Mouse (Mus musculus): Measurements from ENCODE around the gene Tnfrsf9. TPM values are rescaled to one million over a fixed set of nuclear protein-coding genes. Genes with fewer than 3 reads are reported as not detected.

The Tnfrsf9 gene
- polyA plus RNA-seq, 1 experiment from 2014 or later = 0.17 TPM

DNA sequence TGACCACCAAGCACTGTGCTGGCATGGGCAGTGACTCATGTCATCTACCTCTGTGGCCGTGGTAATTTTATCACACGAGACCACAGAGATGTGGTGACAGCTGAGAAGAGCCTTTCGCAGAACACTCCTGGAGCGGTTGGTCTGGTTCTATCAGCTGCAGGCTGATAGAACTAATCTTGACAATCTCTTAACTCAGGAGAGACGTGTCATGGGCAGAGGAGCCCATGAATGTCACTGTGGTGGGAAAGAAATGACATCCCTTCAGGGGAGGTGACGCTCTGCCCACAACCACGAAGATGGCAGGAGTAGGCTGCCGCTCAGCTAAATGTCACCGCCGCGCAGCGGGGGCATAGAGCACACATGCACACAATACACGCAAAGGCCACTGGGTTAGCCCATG, 9.9 kb downstream of the Tnfrsf9 start:
- H3K27ac ChIP-seq = no peak overlapping the region
- H3K27me3 ChIP-seq (ENCODE audit: insufficient read depth, poor library complexity, severe bottlenecking) = no peaks in the 10 kb centered on the region
- WGBS = 86% methylated on average over 13 of the region's 13 CpGs
- H3K36me3 ChIP-seq = no peaks in the 10 kb centered on the region
- DNase-seq (ENCODE audit: low spot score) = no peak
- no peaks in the 10 kb centered on the region for H3K9me3 ChIP-seq
- 0 out of 2 replicates have a peak, but pooled peaks cover 13% of the 10 kb centered on the region for H3K4me1 ChIP-seq (replicated peaks)
- H3K4me3 ChIP-seq = no peak overlapping the region

DNA sequence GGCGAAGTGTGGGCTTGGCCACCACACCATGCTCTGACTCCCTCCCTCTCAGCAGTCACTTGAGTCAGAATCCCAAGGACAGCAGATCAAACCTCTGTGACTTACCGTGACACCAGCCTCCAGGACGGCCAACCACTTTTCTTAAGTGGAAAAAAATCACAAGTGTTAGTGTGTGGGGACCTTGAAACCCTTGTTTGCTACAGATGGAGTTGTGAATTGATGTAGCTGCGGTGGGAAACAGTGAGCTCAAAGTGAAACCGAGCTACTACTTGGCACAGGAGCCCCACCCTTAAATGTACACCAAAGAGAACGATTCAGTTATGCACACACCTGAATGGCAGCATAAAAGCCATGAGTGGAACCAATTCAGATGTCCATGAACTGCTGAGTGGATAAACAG, 10.6 kb downstream of the Tnfrsf9 start:
- Histone ChIP-seq H3K4me3 (no peak overlapping the region), H3K36me3 (no peaks in the 10 kb centered on the region), H3K9me3 (no peaks in the 10 kb centered on the region), H3K27me3 (ENCODE audit: insufficient read depth, poor library complexity, severe bottlenecking) (no peaks in the 10 kb centered on the region), H3K27ac (no peak overlapping the region), H3K4me1 (replicated peaks) (0 out of 2 replicates have a peak, but pooled peaks cover 13% of the 10 kb centered on the region)
- 87% methylated on average over 6 of the region's 6 CpGs for WGBS
- DNase-seq (ENCODE audit: low spot score) = no peak

DNA sequence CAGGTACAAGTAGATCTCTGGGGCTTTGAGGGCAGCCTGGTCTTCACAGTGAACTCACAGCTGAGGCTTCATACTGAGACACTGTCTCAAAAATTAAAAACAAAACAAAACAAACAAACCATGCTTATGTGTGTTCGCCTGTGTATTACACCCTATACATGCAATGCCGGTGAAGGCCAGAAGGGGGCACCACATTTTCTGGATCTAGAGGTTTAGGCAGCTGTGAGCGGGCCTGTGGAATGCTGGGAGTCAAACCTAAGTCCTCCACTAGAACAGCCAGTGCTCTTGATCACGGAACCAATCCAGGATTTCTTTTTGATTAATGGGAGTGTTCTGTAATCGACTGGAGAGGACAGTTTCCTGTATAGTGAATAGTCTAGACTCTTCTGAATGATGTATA, 11.6 kb downstream of the Tnfrsf9 start:
- Histone ChIP-seq H3K4me1 (replicated peaks) (0 out of 2 replicates have a peak, but pooled peaks cover 9% of the 10 kb centered on the region), H3K4me3 (no peak overlapping the region), H3K27me3 (ENCODE audit: insufficient read depth, poor library complexity, severe bottlenecking) (no peaks in the 10 kb centered on the region), H3K36me3 (no peaks in the 10 kb centered on the region), H3K9me3 (no peaks in the 10 kb centered on the region), H3K27ac (no peak overlapping the region)
- WGBS = 57% methylated on average over 5 of the region's 5 CpGs
- no peak for DNase-seq (ENCODE audit: low spot score)

DNA sequence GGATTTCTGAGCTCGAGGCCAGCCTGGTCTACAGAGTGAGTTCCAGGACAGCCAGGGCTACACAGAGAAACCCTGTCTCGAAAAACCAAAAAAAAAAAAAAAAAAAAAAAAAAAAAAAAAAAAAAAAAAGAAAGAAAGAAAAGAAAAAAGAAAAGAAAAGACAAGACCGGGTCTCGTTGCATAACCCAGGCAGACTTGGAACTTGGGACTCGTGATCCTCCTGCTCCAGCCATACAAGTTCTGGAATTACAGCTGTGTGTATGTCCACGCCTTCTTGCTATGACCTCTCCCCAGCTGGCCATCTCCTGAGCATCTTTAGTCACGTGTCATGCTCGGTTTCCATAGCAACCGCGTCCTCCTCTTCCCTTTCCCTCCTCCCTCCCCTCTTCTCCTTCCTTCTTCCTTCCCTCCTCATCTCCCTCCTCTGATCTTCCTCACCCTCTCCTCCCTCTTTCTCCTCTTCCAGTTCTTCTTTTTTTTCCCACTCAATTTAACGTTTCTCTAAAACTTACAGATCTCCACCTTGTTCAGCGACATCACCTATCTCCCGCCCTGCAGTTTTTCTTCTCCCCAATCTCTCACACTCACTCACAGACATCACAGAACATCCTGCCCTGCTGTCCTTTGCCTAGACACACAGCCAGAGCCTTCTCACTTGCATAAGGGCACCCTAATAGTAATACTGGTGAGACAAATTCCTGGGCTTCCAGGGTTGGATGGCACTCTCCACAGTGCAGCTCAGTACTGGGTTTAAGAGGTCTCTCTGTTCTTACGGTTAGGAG, 12.8 kb downstream of the Tnfrsf9 start:
- H3K9me3 ChIP-seq = no peaks in the 10 kb centered on the region
- H3K27ac ChIP-seq = no peak overlapping the region
- 0 out of 2 replicates have a peak, but pooled peaks cover 4% of the 10 kb centered on the region for H3K4me1 ChIP-seq (replicated peaks)
- no peaks in the 10 kb centered on the region for H3K36me3 ChIP-seq
- DNase-seq (ENCODE audit: low spot score) = peak; percentile 23
- no peaks in the 10 kb centered on the region for H3K27me3 ChIP-seq (ENCODE audit: insufficient read depth, poor library complexity, severe bottlenecking)
- no peak overlapping the region for H3K4me3 ChIP-seq
- 56% methylated on average over 14 of the region's 14 CpGs for WGBS

DNA sequence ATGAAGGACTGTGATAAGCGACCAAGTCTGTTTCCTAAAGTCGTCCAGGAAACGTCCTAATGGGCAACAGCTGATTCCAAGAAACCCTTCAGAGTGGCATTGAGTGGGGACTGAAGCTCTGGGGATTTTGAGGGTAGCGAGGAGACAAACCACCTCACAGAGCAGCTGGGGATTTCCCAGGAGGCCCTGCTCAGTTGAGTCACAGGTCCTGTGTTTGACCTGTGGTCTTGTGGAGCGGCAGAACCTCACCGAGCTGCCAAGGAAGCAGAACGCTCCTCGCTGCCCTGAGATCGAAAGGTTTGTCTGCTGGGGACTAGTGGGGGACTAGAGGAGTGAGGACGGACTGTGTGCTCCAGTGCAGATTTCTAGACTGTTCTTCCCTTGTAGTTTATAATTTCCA, 13.4 kb downstream of the Tnfrsf9 start:
- H3K4me3 ChIP-seq = no peak overlapping the region
- WGBS = 72% methylated on average over 10 of the region's 10 CpGs
- no peaks in the 10 kb centered on the region for H3K27me3 ChIP-seq (ENCODE audit: insufficient read depth, poor library complexity, severe bottlenecking)
- no peaks in the 10 kb centered on the region for H3K36me3 ChIP-seq
- no peaks in the 10 kb centered on the region for H3K9me3 ChIP-seq
- H3K4me1 ChIP-seq (replicated peaks) = 0 out of 2 replicates have a peak, but pooled peaks cover 4% of the 10 kb centered on the region
- DNase-seq (ENCODE audit: low spot score) = no peak
- H3K27ac ChIP-seq = no peak overlapping the region

DNA sequence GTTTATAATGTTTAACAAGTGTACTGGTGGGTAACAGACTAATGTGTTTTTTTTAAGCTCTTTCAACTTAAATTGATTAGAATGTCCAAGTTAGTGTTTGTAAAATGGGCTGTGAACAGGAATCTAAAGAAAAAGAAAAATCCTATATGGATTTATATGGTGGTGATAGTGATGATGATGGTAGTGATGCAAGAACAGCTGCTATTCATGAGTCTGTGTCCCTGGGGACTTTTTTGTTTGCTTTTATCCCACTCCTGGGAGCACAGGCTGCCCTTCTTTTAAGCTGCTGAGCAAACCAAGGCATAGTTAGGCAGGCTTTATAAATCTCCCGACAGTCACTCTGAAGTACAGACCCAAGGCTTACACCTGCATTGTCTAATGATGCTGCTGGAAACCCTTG, 19.1 kb downstream of the Tnfrsf9 start:
- H3K36me3 ChIP-seq = no peaks in the 10 kb centered on the region
- no peaks in the 10 kb centered on the region for H3K9me3 ChIP-seq
- DNase-seq (ENCODE audit: low spot score) = no peak
- H3K4me1 ChIP-seq (replicated peaks) = no peaks in the 10 kb centered on the region; the same call in 1 of the 2 replicates
- WGBS = 73% methylated on average over 1 of the region's 1 CpGs
- no peak overlapping the region for H3K4me3 ChIP-seq
- H3K27me3 ChIP-seq (ENCODE audit: insufficient read depth, poor library complexity, severe bottlenecking) = no peaks in the 10 kb centered on the region
- no peak overlapping the region for H3K27ac ChIP-seq

DNA sequence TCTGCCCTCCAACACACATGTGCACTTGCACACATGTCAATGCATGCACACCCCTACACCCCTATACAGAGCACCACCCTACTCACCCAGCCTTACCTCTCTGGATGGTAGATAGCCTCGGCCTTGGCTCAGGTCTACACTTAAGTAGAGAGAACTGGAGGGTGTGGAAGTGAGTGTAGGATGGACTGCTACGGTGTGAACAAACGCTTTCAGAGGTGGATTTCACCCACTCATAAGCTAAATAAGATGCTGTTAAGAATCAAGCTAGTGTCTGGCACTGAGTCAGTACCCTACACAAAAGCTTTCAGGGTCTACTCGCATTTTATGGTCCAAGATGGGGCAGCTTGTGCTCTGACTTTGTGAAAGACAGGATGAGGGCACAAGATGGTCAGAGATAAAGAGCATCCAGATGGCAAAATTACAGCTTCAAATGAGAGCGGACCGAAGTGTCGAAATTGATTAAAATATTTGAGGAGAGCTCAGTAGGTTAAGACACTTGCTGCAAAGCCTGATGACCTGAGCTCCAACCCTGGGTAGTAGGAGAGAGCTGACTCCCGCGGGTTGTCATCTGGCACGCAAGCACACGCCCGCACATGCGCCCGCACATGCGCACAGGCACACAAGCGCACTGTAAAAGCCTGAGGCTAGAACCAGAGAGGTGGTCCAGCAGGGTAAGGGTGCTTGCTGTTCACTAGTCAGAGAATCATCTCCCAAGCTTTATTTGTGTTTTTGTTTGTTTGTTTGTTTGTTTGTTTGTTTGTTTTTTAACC, 23.1 kb downstream of the Tnfrsf9 start:
- Histone ChIP-seq H3K27ac (no peak overlapping the region), H3K4me3 (no peak overlapping the region), H3K27me3 (ENCODE audit: insufficient read depth, poor library complexity, severe bottlenecking) (no peaks in the 10 kb centered on the region), H3K9me3 (no peaks in the 10 kb centered on the region), H3K4me1 (replicated peaks) (no peaks in the 10 kb centered on the region; the same call in 1 of the 2 replicates), H3K36me3 (no peaks in the 10 kb centered on the region)
- 77% methylated on average over 16 of the region's 16 CpGs for WGBS
- DNase-seq (ENCODE audit: low spot score) = no peak

DNA sequence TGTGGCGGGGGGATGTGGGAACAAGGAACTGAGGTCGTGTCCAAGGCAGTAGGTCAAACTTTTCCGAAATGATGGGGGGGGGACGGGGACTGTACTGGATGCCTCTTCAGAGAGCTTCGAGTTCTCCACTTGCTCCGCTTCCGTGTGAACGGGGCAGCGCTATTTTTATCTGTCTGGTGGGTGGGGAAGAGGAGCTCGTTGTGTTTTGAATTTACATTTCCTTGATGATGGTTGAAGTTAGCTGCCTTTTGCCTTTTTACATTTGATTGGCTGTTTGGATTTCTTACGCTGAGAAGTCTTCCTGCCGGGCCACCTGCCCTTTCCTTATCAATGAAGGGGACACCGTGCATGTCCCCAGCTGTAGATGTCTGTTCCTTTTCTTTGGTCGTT, 23.7 kb downstream of the Tnfrsf9 start:
- Histone ChIP-seq H3K9me3 (no peaks in the 10 kb centered on the region), H3K4me1 (replicated peaks) (peaks cover 3% of the 10 kb centered on the region; the same call in 1 of the 2 replicates), H3K27me3 (ENCODE audit: insufficient read depth, poor library complexity, severe bottlenecking) (no peaks in the 10 kb centered on the region), H3K27ac (no peak overlapping the region), H3K36me3 (no peaks in the 10 kb centered on the region), H3K4me3 (no peak overlapping the region)
- WGBS = 64% methylated on average over 14 of the region's 14 CpGs
- no peak for DNase-seq (ENCODE audit: low spot score)

DNA sequence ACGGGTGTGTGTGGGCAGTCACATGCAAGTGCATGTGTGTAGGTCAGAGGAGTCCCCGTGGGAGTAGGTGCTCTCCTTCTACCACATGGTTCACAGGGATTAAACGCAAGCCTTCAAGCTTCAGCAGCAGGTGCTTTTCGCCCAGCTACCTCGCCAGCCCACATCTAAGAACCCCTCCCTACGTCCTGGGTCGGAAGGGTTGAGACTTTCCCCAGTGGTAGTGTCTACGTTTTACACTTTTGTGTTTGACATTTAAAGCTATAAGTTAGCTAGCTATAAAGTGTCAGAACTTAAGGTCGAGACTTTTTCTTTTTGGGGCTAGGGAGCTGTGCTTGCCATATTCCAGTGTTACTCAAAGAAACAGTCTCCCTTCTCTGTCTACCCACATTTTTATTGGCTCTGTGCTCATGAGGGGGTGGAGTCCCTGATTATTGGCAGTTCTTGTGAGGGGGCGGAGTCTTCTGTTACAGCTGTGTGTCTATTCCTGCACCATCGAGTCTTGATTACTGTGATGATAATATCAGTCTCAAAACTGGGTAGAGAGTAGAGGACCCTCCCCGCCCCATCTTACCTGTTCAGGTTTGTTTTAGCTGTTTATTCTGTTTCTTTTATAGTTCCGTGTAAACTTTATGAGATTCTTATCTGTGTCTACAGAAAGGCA, 25.8 kb downstream of the Tnfrsf9 start:
- H3K9me3 ChIP-seq = no peaks in the 10 kb centered on the region
- WGBS = 63% methylated on average over 13 of the region's 13 CpGs
- peaks cover 3% of the 10 kb centered on the region; the same call in 1 of the 2 replicates for H3K4me1 ChIP-seq (replicated peaks)
- H3K4me3 ChIP-seq = no peak overlapping the region
- no peaks in the 10 kb centered on the region for H3K36me3 ChIP-seq
- no peaks in the 10 kb centered on the region for H3K27me3 ChIP-seq (ENCODE audit: insufficient read depth, poor library complexity, severe bottlenecking)
- DNase-seq (ENCODE audit: low spot score) = no peak
- H3K27ac ChIP-seq = no peak overlapping the region

DNA sequence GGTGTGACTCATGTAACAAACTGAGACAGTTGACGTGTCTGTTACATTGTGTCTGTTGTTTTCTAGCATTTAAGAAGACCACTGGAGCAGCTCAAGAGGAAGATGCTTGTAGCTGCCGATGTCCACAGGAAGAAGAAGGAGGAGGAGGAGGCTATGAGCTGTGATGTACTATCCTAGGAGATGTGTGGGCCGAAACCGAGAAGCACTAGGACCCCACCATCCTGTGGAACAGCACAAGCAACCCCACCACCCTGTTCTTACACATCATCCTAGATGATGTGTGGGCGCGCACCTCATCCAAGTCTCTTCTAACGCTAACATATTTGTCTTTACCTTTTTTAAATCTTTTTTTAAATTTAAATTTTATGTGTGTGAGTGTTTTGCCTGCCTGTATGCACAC, 30.3 kb downstream of the Tnfrsf9 start:
- H3K27me3 ChIP-seq (ENCODE audit: insufficient read depth, poor library complexity, severe bottlenecking) = no peaks in the 10 kb centered on the region
- H3K36me3 ChIP-seq = no peaks in the 10 kb centered on the region
- no peak overlapping the region for H3K4me3 ChIP-seq
- H3K4me1 ChIP-seq (replicated peaks) = 0 out of 2 replicates have a peak, but pooled peaks cover 3% of the 10 kb centered on the region
- WGBS = 96% methylated on average over 7 of the region's 7 CpGs
- no peak overlapping the region for H3K27ac ChIP-seq
- DNase-seq (ENCODE audit: low spot score) = no peak
- H3K9me3 ChIP-seq = no peaks in the 10 kb centered on the region

DNA sequence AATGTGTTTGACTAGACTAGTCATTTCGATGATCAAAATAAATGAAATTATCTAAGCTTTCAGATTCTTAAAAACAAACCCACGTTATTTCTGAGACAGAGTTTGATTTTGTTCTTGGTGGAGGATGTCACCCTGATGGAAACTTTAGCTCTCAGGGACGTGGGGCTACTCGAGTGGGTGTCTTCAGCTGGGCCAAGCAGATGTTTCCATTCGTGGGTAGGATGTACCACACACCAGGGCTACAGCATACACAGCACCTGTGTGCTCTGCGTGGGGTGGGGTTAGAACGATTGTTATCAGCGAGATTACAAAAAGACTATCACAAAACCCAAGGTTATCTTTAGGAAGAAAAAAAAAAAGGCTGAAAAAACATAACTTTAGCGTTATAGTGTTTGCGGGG, 36.6 kb downstream of the Tnfrsf9 start:
- Histone ChIP-seq H3K4me3 (no peak overlapping the region), H3K4me1 (replicated peaks) (0 out of 2 replicates have a peak, but pooled peaks cover 2% of the 10 kb centered on the region), H3K9me3 (no peaks in the 10 kb centered on the region), H3K36me3 (no peaks in the 10 kb centered on the region), H3K27me3 (ENCODE audit: insufficient read depth, poor library complexity, severe bottlenecking) (no peaks in the 10 kb centered on the region), H3K27ac (no peak overlapping the region)
- DNase-seq (ENCODE audit: low spot score) = no peak
- WGBS = 88% methylated on average over 10 of the region's 10 CpGs

DNA sequence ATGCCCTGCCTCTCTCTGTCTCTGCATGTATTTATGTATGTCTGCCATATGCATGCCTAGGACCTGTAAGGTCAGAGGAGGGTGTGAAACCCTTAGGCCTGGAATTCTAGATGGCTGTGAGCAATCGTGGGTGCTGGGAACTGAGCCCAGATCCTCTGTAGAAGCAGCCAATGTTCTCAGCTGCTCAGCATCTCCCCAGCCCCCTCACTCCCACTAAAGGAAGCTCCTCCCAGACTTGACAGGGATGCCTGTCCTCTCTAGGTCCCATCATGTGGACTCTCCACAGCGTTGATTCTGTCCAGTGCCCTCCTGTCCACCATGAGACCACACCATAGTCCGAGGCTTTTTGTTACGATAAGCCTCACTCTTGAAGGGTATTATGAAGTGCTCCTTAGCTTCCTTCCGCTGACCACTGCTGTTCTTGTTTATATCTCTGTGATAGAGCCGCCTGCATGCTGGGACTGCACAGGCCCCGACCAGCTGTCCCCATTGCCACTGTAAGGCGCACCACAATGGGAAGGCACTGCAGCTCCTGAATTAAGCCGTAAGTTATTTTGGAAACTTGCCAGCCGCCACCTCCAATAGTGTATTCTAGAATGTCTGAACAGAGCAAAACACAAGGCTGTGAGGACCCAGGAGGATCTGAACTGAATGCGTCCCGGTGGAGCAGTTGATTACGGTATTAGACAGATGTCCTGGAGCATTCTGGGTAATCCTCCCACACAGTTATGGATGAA, 42.2 kb downstream of the Tnfrsf9 start:
- no peak for DNase-seq (ENCODE audit: low spot score)
- H3K27ac ChIP-seq = no peak overlapping the region
- no peaks in the 10 kb centered on the region for H3K27me3 ChIP-seq (ENCODE audit: insufficient read depth, poor library complexity, severe bottlenecking)
- H3K4me3 ChIP-seq = no peak overlapping the region
- 0 out of 2 replicates have a peak, but pooled peaks cover 2% of the 10 kb centered on the region for H3K4me1 ChIP-seq (replicated peaks)
- no peaks in the 10 kb centered on the region for H3K36me3 ChIP-seq
- WGBS = 85% methylated on average over 13 of the region's 13 CpGs
- H3K9me3 ChIP-seq = no peaks in the 10 kb centered on the region

Measured in hindbrain, embryonic 10.5 days (tissue).